Mouse (Mus musculus): ENCODE measurements at regions not wholly inside any gene's neighbourhood (a gene's known extent, or its start where the extent isn't known, plus 50 kb on each side); places are given as distances from the start of the nearest gene placed in this dataset.

DNA sequence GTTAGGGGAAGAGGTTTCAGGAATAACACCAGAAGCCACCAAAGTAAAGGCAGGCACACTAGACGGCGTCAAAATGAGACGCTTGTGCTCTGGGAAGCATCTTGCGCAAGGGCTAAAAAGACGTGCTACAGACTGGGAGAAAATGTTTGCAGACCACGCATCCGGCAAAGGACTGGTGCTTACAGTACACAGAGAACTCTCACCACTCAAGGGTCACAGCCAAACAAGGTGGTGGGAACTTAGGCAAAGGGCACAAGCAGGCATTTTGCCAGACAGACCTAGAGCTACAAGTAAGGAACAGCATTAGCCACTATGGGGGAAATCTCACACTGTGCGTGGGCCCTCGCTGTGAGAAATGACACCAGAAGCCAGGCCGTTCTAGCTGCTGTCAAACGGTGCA lies 62.5 kb downstream of the Cryaa start:
- Histone ChIP-seq H3K27me3 (ENCODE audit: control insufficient read depth, insufficient read depth, insufficient read length) (no peaks in the 10 kb centered on the region), H3K79me2 (ENCODE audit: control insufficient read depth, insufficient read depth) (no peaks in the 10 kb centered on the region), H3ac (ENCODE audit: control insufficient read depth, insufficient read length) (no peak overlapping the region), H3K4me2 (ENCODE audit: low read depth) (no peak overlapping the region), H3K36me3 (ENCODE audit: control insufficient read depth, insufficient read depth) (no peaks in the 10 kb centered on the region), H3K4me3 (no peak overlapping the region)
- no peak for TF ChIP-seq TCF3 (IDR thresholded peaks at IDR 0.05; ENCODE audit: insufficient read length, low read depth)

- TF ChIP-seq MYOD1 (IDR thresholded peaks at IDR 0.05; ENCODE audit: control insufficient read depth in 1 of 3, insufficient read length in 2 of 3, low read depth in 2 of 3): no peak
- TF ChIP-seq MAX (IDR thresholded peaks at IDR 0.05; ENCODE audit: low read depth): no peak
- TF ChIP-seq TCF3 (IDR thresholded peaks at IDR 0.05; ENCODE audit: insufficient read length, low read depth): no peak
- no peak for TF ChIP-seq E2F4 (IDR thresholded peaks at IDR 0.05; ENCODE audit: insufficient read depth)
- no peak for TF ChIP-seq SRF (IDR thresholded peaks at IDR 0.05; ENCODE audit: control insufficient read depth, insufficient read length, low read depth)
- TF ChIP-seq POLR2AphosphoS2 (IDR thresholded peaks at IDR 0.05; ENCODE audit: insufficient read length, low read depth): no peak
- no peak for TF ChIP-seq MYOG (IDR thresholded peaks at IDR 0.05; ENCODE audit: control insufficient read depth in 1 of 3, insufficient read depth in 1 of 3, insufficient read length in 2 of 3, low read depth in 2 of 3)
- TF ChIP-seq CEBPB (IDR thresholded peaks at IDR 0.05; ENCODE audit: insufficient read depth, poor library complexity, severe bottlenecking): no peak
- TF ChIP-seq TCF12 (IDR thresholded peaks at IDR 0.05; ENCODE audit: insufficient read depth, poor library complexity, severe bottlenecking): no peak
- no peak for TF ChIP-seq REST (IDR thresholded peaks at IDR 0.05; ENCODE audit: insufficient read depth, insufficient read length)
- TF ChIP-seq USF1 (IDR thresholded peaks at IDR 0.05; ENCODE audit: low read depth): no peak
- TF ChIP-seq POLR2A (IDR thresholded peaks at IDR 0.05; ENCODE audit: insufficient read length, low read depth): no peak
- no peak overlapping the region for H3K4me2 ChIP-seq (ENCODE audit: low read depth)
- H3K4me3 ChIP-seq: no peak overlapping the region
- no peaks in the 10 kb centered on the region for H3K36me3 ChIP-seq (ENCODE audit: control insufficient read depth, insufficient read depth)
- no peak overlapping the region for H3ac ChIP-seq (ENCODE audit: control insufficient read depth, insufficient read length)
- no peaks in the 10 kb centered on the region for H3K79me2 ChIP-seq (ENCODE audit: control insufficient read depth, insufficient read depth)
- no peaks in the 10 kb centered on the region for H3K27me3 ChIP-seq (ENCODE audit: control insufficient read depth, insufficient read depth, insufficient read length)
Measured at GRCm38 (mm10) chr17:31743656-31744055, 66.0 kb downstream of the Cryaa start.

DNA sequence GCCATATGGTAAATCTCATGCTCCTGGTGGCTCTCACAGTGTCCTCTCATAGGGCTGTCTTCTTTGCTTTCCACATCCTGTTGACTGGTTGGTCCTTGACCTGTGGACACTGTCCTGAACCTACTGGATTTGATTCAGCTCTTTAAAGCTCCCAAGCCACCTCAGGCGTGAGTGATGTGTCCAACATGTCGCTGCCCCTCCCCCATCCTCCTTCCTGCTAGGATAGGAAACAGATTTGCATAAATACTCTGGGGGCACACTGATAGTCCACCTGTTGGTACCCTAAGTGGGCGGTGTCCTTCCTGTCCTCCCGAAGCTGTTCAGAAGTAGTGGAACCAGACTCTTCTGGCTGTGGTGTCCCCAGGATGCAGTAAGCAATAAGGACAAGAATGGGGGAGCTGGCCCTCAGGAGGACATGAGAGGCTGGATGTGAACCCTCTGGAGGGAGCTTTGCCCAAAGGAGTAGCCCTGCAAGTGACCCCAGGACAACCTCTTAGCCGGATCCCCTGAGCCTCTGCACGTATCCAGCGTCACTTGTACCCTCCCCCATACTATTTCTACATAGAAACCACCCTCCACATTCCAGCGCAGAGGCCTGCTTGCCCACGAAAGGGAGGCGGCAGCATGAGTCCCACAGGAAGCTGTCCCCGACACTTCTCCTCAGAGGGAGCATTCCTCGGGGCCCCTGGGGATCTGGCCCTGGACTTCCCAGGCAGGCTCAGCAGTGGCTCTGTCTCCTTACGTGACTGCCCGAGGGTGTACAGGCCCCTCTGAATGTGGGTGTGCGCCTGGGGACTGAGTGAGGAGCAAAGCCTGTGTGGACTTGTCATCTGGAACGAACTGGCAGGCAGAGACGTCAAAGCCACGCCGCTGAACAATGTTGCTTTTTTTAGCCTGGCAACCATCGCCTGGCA lies 68.8 kb downstream of the Cryaa start:
- Histone ChIP-seq H3K4me2 (ENCODE audit: low read depth) (peak overlapping the region; percentile 55), H3K4me3 (no peak overlapping the region), H3K36me3 (ENCODE audit: control insufficient read depth, insufficient read depth) (no peaks in the 10 kb centered on the region), H3K79me2 (ENCODE audit: control insufficient read depth, insufficient read depth) (no peaks in the 10 kb centered on the region), H3ac (ENCODE audit: control insufficient read depth, insufficient read length) (no peak overlapping the region), H3K27me3 (ENCODE audit: control insufficient read depth, insufficient read depth, insufficient read length) (no peaks in the 10 kb centered on the region)
- TF ChIP-seq POLR2A (IDR thresholded peaks at IDR 0.05; ENCODE audit: insufficient read length, low read depth): peak; percentile 34
- peak in 1 of 3 experiments; percentile 34 for TF ChIP-seq MYOD1 (IDR thresholded peaks at IDR 0.05; ENCODE audit: control insufficient read depth in 1 of 3, insufficient read length in 2 of 3, low read depth in 2 of 3)
- no peak for TF ChIP-seq POLR2AphosphoS2 (IDR thresholded peaks at IDR 0.05; ENCODE audit: insufficient read length, low read depth)
- TF ChIP-seq USF1 (IDR thresholded peaks at IDR 0.05; ENCODE audit: low read depth): no peak
- peak in 1 of 3 experiments; percentile 19 for TF ChIP-seq MYOG (IDR thresholded peaks at IDR 0.05; ENCODE audit: control insufficient read depth in 1 of 3, insufficient read depth in 1 of 3, insufficient read length in 2 of 3, low read depth in 2 of 3)
- no peak for TF ChIP-seq TCF3 (IDR thresholded peaks at IDR 0.05; ENCODE audit: insufficient read length, low read depth)
- TF ChIP-seq E2F4 (IDR thresholded peaks at IDR 0.05; ENCODE audit: insufficient read depth): no peak

DNA sequence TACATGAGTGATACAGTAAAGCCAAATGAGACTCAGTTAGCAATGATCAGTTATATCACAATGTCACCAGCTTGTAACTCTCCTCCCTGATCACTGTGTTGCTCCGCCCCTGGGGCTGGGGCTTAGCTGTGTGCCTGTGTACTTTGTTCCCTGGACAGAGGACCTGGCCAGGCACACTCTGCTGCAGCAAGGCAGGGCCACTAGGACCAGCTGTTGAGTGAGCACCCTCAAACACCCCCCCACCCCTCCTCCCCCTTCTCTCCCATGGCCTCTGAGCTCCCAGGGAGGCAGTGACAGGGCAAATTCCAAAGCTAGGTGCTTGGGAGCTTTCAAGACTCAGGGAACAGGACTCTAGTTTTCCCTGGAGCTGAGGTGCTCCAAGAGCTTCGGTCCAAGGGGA lies 70.0 kb downstream of the Cryaa start:
- no peak overlapping the region for H3K4me2 ChIP-seq (ENCODE audit: low read depth)
- H3K27me3 ChIP-seq (ENCODE audit: control insufficient read depth, insufficient read depth, insufficient read length): no peaks in the 10 kb centered on the region
- no peaks in the 10 kb centered on the region for H3K79me2 ChIP-seq (ENCODE audit: control insufficient read depth, insufficient read depth)
- H3K4me3 ChIP-seq: no peak overlapping the region
- H3K36me3 ChIP-seq (ENCODE audit: control insufficient read depth, insufficient read depth): no peaks in the 10 kb centered on the region
- no peak for TF ChIP-seq SRF (IDR thresholded peaks at IDR 0.05; ENCODE audit: control insufficient read depth, insufficient read length, low read depth)
- no peak for TF ChIP-seq MAX (IDR thresholded peaks at IDR 0.05; ENCODE audit: low read depth)
- no peak for TF ChIP-seq CEBPB (IDR thresholded peaks at IDR 0.05; ENCODE audit: insufficient read depth, poor library complexity, severe bottlenecking)
- TF ChIP-seq POLR2AphosphoS2 (IDR thresholded peaks at IDR 0.05; ENCODE audit: insufficient read length, low read depth): no peak
- TF ChIP-seq E2F4 (IDR thresholded peaks at IDR 0.05; ENCODE audit: insufficient read depth): no peak
- no peak for TF ChIP-seq REST (IDR thresholded peaks at IDR 0.05; ENCODE audit: insufficient read depth, insufficient read length)
- TF ChIP-seq MYOG (IDR thresholded peaks at IDR 0.05; ENCODE audit: control insufficient read depth in 1 of 3, insufficient read depth in 1 of 3, insufficient read length in 2 of 3, low read depth in 2 of 3): peak in 2 of 3 experiments; percentile 52 to 60
- no peak for TF ChIP-seq TCF3 (IDR thresholded peaks at IDR 0.05; ENCODE audit: insufficient read length, low read depth)
- TF ChIP-seq TCF12 (IDR thresholded peaks at IDR 0.05; ENCODE audit: insufficient read depth, poor library complexity, severe bottlenecking): no peak
- TF ChIP-seq MYOD1 (IDR thresholded peaks at IDR 0.05; ENCODE audit: control insufficient read depth in 1 of 3, insufficient read length in 2 of 3, low read depth in 2 of 3): peak in 1 of 3 experiments; percentile 58
- TF ChIP-seq USF1 (IDR thresholded peaks at IDR 0.05; ENCODE audit: low read depth): no peak
- no peak overlapping the region for H3ac ChIP-seq (ENCODE audit: control insufficient read depth, insufficient read length)

DNA sequence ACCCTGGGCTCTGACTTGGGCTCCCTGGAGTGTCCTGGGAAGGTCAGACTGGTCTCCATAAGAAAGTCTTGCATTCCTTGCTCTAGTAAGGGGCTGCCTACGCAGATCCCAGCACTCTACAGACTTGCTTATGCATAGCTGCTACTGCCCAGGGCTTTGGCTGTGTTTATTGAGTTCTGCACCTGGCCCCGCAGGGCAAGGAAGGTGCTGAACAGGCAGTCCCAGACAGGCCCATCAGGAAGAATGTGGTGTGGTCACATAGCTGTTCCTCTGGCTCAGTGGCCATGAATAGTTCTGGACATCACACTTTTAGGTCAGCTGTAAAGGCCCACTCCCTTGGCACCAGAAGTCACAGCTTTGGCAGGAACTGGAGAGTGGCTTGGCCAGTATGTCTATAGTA lies 70.6 kb downstream of the Cryaa start:
- Histone ChIP-seq H3K4me3 (no peak overlapping the region), H3K4me2 (ENCODE audit: low read depth) (no peak overlapping the region), H3ac (ENCODE audit: control insufficient read depth, insufficient read length) (no peak overlapping the region), H3K27me3 (ENCODE audit: control insufficient read depth, insufficient read depth, insufficient read length) (no peaks in the 10 kb centered on the region), H3K79me2 (ENCODE audit: control insufficient read depth, insufficient read depth) (no peaks in the 10 kb centered on the region), H3K36me3 (ENCODE audit: control insufficient read depth, insufficient read depth) (no peaks in the 10 kb centered on the region)
- TF ChIP-seq TCF12 (IDR thresholded peaks at IDR 0.05; ENCODE audit: insufficient read depth, poor library complexity, severe bottlenecking) (peak; percentile 70), POLR2AphosphoS2 (IDR thresholded peaks at IDR 0.05; ENCODE audit: insufficient read length, low read depth) (no peak), MYOD1 (IDR thresholded peaks at IDR 0.05; ENCODE audit: control insufficient read depth in 1 of 3, insufficient read length in 2 of 3, low read depth in 2 of 3) (peak in 2 of 3 experiments; percentile 40 to 79), E2F4 (IDR thresholded peaks at IDR 0.05; ENCODE audit: insufficient read depth) (no peak), REST (IDR thresholded peaks at IDR 0.05; ENCODE audit: insufficient read depth, insufficient read length) (no peak), USF1 (IDR thresholded peaks at IDR 0.05; ENCODE audit: low read depth) (no peak), MYOG (IDR thresholded peaks at IDR 0.05; ENCODE audit: control insufficient read depth in 1 of 3, insufficient read depth in 1 of 3, insufficient read length in 2 of 3, low read depth in 2 of 3) (peak in 2 of 3 experiments; percentile 19 to 82), POLR2A (IDR thresholded peaks at IDR 0.05; ENCODE audit: insufficient read length, low read depth) (no peak)

All from myocyte (in vitro differentiated cells).